Mouse (Mus musculus): ENCODE measurements around the gene Tmem131l. TPM values are rescaled to one million over a fixed set of nuclear protein-coding genes. Genes with fewer than 3 reads are reported as not detected.

The Tmem131l gene
- polyA plus RNA-seq, 1 experiment: 24.5 TPM

DNA sequence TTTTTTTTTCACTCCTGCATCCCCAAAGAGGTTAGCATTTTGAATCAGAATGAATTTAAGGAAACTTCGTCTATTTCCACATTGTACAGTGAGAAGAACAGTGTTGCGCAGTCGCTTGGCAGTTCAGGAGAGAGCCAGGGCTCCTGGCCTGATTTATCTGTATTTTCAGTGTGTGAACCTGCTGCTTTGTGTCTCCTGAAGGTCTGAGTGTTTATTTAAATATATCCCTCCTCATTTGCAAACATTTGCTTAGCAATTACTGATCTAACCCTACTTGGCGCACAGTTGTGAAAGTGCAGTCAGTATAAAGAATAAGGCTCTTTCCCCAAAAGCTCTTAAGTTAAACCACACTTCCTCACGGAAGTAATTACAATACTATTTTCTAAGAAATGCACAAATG, 129.3 kb downstream of the Tmem131l start:
- H3K4me1 ChIP-seq (ENCODE audit: control insufficient read depth, insufficient read depth, low read length): no peaks in the 10 kb centered on the region
- no peak overlapping the region for H3K4me3 ChIP-seq (replicated peaks; ENCODE audit: extremely low read depth, low read depth, low read length)
- WGBS: 72% methylated on average over 5 of the region's 5 CpGs
- TF ChIP-seq POLR2A (IDR thresholded peaks at IDR 0.05; ENCODE audit: borderline replicate concordance, extremely low read depth, low read depth, low read length) (no peak), CTCF (IDR thresholded peaks at IDR 0.05; ENCODE audit: insufficient read depth, low read length) (no peak)
- DNase-seq: no peak

DNA sequence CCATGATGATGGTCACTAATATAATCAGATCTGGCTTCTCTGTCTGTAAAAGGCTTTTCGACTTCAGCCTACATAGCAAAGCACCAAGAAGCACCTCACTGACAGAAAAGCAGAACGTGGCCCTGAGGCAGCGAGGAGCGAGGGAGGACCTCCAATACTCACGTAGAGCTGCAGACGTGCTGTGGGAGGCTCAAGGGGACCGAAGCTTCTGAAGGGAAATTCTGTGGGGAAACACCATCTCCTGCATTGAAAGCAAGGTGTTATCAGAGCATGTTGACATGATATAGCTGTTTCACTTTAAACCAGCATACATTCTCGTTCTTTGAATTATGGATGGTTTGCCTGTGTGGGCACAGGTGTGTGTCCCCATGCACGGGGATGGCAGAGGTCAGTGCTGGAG, 133.8 kb downstream of the Tmem131l start:
- no peak for DNase-seq
- WGBS: 98% methylated on average over 9 of the region's 9 CpGs
- H3K4me3 ChIP-seq (replicated peaks; ENCODE audit: extremely low read depth, low read depth, low read length): no peak overlapping the region
- H3K4me1 ChIP-seq (ENCODE audit: control insufficient read depth, insufficient read depth, low read length): no peaks in the 10 kb centered on the region
- no peak for TF ChIP-seq CTCF (IDR thresholded peaks at IDR 0.05; ENCODE audit: insufficient read depth, low read length)
- no peak for TF ChIP-seq POLR2A (IDR thresholded peaks at IDR 0.05; ENCODE audit: borderline replicate concordance, extremely low read depth, low read depth, low read length)

DNA sequence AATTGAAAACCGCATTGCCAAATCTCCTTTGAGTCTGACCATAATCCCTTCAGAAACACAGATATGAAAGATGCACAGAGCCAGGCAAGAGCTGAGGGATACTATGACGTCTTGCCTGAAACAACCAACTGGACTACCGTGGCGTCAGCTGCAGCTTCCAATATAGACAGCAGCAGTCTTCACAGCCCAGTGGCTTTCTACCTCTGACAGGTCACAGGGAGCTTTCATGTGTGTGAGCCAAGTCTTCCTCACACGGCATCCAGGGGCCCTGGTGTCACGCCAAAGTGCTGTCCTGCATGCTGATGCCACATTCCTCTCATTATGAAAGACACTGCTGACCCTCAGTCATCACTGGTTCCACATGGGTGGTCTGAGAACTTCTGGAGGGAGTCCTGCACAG, 134.8 kb downstream of the Tmem131l start:
- DNase-seq: no peak
- H3K4me1 ChIP-seq (ENCODE audit: control insufficient read depth, insufficient read depth, low read length): no peaks in the 10 kb centered on the region
- WGBS: 75% methylated on average over 6 of the region's 6 CpGs
- no peak overlapping the region for H3K4me3 ChIP-seq (replicated peaks; ENCODE audit: extremely low read depth, low read depth, low read length)
- TF ChIP-seq CTCF (IDR thresholded peaks at IDR 0.05; ENCODE audit: insufficient read depth, low read length) (no peak), POLR2A (IDR thresholded peaks at IDR 0.05; ENCODE audit: borderline replicate concordance, extremely low read depth, low read depth, low read length) (no peak)

DNA sequence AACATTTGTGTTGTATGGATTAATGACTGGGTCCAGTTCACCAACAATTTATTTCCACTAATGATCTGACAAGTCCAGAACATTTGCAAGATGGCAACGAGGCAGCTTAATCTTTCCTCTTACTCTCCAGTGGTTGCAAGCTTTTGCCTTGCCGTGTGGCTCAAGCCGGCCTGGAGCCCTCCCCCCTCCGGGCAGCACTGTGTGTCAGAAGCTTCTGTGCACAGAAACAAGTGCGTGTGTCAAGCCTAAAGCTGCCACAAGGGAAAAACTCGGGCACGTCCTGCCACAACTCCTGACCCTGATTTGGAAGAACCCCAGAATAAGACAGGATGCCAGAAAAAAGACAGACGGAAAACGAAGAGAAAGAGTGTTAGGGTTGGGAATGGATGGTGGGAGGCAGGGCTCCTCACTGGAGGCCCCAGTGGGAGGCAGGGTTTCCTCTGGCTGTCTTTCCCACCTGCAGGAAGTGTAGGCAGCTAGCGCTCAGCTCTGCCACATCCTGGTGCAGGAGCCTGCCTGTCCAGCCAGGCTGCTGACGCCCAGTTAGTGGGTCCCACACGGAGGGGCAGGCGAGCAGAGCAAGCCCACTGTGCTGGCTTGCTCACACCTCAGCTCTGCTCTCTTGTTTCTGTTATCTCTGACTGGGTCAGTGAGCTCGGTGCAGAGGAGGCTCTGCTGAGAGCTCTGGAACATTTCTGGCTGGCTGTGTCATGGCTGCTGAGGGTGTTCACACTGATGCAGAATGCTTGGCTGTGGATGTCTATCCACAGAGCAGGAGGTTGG, 135.6 kb downstream of the Tmem131l start:
- Histone ChIP-seq H3K4me1 (ENCODE audit: control insufficient read depth, insufficient read depth, low read length) (no peaks in the 10 kb centered on the region), H3K4me3 (replicated peaks; ENCODE audit: extremely low read depth, low read depth, low read length) (no peak overlapping the region)
- DNase-seq: no peak
- 69% methylated on average over 14 of the region's 14 CpGs for WGBS
- TF ChIP-seq POLR2A (IDR thresholded peaks at IDR 0.05; ENCODE audit: borderline replicate concordance, extremely low read depth, low read depth, low read length) (no peak), CTCF (IDR thresholded peaks at IDR 0.05; ENCODE audit: insufficient read depth, low read length) (no peak)

DNA sequence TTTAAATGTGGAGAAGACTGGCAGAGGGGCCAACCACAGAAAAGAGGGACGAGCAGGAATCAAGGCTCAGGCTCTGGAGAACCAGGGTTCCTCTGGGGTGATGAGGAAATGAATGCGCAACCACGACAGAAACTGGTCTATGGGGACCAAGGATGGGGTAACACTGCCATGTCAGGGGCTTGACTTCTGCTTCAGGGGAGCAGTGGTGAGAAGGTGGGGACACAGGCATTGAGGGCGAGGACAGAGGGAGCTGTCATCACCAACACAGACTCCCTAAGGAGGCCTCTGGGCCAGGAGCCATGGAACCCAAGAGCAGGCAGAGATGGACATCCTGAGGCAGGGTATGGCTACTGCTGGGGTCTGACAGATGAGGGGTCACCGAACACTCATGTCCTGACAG, 137.0 kb downstream of the Tmem131l start:
- WGBS: 90% methylated on average over 5 of the region's 5 CpGs
- no peak for TF ChIP-seq CTCF (IDR thresholded peaks at IDR 0.05; ENCODE audit: insufficient read depth, low read length)
- TF ChIP-seq POLR2A (IDR thresholded peaks at IDR 0.05; ENCODE audit: borderline replicate concordance, extremely low read depth, low read depth, low read length): no peak
- H3K4me3 ChIP-seq (replicated peaks; ENCODE audit: extremely low read depth, low read depth, low read length): no peak overlapping the region
- DNase-seq: no peak
- no peaks in the 10 kb centered on the region for H3K4me1 ChIP-seq (ENCODE audit: control insufficient read depth, insufficient read depth, low read length)

DNA sequence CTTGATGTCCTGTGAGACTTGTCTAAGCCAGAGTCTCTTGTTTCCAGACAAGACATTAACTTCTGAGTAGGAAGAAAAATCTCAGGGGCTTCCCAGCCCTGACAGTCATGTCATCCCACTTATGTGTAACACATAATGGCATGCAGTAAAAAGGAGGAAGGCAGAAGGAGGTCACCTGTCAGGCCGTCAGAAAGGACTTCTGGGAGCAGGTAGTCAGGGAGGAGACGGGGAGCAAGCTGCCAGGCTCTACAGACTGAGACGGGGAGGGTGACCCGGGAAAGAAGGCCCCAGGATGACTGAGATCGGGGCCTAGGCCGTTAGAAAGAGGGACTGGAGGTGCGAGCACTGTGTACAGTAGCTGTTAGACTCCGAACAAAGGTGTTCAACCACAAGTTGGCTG, 137.5 kb downstream of the Tmem131l start:
- DNase-seq: no peak
- 94% methylated on average over 8 of the region's 8 CpGs for WGBS
- Histone ChIP-seq H3K4me3 (replicated peaks; ENCODE audit: extremely low read depth, low read depth, low read length) (no peak overlapping the region), H3K4me1 (ENCODE audit: control insufficient read depth, insufficient read depth, low read length) (no peaks in the 10 kb centered on the region)
- TF ChIP-seq POLR2A (IDR thresholded peaks at IDR 0.05; ENCODE audit: borderline replicate concordance, extremely low read depth, low read depth, low read length) (no peak), CTCF (IDR thresholded peaks at IDR 0.05; ENCODE audit: insufficient read depth, low read length) (no peak)

DNA sequence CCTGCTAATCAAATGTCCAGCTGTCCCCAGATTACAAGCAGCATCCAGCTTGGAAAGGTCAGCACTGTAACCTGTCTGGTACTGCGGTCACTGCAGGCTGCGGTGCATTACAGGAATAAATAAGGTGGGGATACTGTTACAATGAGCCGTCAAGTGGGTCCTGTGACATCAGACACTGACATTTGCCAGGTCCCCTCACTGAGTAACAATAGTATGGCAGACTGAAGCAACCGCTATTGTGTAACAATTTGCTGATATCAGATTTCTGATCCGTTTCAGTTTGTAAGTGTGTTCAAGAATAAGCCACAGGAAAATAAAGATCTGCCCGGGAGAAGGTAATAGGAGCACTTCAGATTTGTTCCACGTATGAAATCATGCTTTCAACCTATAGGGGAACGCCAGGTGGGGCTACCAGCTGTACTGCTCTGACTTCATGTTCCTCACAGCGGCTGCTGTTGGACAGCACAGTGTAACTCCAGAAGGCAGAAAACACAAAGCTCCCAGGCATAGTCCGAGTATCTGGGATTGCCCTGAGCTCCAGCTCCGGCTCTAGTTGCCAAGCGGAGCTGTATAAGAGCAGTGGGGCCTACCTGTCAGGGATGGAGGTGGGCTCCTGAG, 139.1 kb downstream of the Tmem131l start:
- H3K4me1 ChIP-seq (ENCODE audit: control insufficient read depth, insufficient read depth, low read length): no peaks in the 10 kb centered on the region
- DNase-seq: no peak
- WGBS: 86% methylated on average over 12 of the region's 12 CpGs
- TF ChIP-seq POLR2A (IDR thresholded peaks at IDR 0.05; ENCODE audit: borderline replicate concordance, extremely low read depth, low read depth, low read length) (no peak), CTCF (IDR thresholded peaks at IDR 0.05; ENCODE audit: insufficient read depth, low read length) (no peak)
- no peak overlapping the region for H3K4me3 ChIP-seq (replicated peaks; ENCODE audit: extremely low read depth, low read depth, low read length)

DNA sequence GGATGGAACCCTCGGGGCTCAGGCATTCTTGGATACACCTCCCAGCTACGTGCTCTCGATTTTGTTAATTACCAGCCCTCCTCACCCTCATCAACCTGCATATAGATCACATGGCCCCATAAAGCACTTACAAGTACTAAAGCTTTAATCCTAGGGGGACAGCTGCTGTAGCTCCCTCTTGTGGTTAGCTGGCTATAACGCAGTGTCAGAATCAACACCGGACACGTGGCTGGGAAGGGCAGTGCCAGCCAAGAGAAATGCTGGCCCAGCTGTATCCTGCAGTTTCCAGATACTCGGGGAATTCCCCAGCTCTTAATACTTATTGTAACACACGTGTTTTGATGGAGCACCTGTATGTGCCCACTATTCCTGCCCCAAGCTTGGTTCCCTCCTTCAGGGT, 140.4 kb downstream of the Tmem131l start:
- H3K4me3 ChIP-seq (replicated peaks; ENCODE audit: extremely low read depth, low read depth, low read length): no peak overlapping the region
- TF ChIP-seq POLR2A (IDR thresholded peaks at IDR 0.05; ENCODE audit: borderline replicate concordance, extremely low read depth, low read depth, low read length) (no peak), CTCF (IDR thresholded peaks at IDR 0.05; ENCODE audit: insufficient read depth, low read length) (peak; percentile 74)
- no peaks in the 10 kb centered on the region for H3K4me1 ChIP-seq (ENCODE audit: control insufficient read depth, insufficient read depth, low read length)
- peak; percentile 40 for DNase-seq
- WGBS: 37% methylated on average over 8 of the region's 8 CpGs

DNA sequence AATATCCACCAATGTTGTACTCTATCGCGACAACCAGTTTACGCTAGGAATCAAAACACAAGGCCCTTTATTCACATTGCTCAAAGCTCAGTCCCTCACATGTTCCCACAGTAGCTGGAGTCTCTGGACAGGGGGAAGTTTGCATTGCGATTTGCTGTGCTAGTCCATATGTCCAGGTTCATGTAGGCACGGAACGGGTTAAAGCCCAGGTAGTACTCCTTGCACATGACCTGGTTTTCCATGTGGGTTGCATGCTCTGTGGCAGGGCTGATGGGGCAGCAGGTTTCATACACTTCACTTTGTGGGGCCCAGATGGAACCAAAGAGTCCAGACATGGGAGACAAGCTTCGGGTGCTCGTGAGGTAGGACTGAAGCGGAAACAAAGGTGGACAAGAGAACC, 141.7 kb downstream of the Tmem131l start:
- 94% methylated on average over 9 of the region's 9 CpGs for WGBS
- H3K4me1 ChIP-seq (ENCODE audit: control insufficient read depth, insufficient read depth, low read length): no peaks in the 10 kb centered on the region
- no peak overlapping the region for H3K4me3 ChIP-seq (replicated peaks; ENCODE audit: extremely low read depth, low read depth, low read length)
- TF ChIP-seq POLR2A (IDR thresholded peaks at IDR 0.05; ENCODE audit: borderline replicate concordance, extremely low read depth, low read depth, low read length): no peak
- TF ChIP-seq CTCF (IDR thresholded peaks at IDR 0.05; ENCODE audit: insufficient read depth, low read length): no peak
- DNase-seq: no peak

DNA sequence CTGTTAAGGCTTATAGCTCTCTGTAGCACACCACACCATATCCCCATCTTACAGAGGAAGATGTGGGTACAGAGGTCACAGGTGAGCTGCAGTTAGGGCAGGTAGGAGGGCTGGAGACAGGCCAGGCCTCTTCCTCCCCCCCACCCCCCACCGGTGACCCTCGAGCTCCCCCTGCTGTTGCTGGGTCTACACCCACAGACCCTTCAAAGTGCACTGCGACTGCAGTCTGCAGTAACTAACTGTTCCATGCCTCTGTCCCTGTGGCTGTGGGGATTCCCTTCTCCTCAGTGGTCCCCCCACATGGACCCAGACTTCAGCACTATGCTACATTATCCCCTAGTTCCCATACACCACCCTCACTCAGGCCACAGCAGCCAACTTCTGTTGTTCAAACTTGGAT, 144.2 kb downstream of the Tmem131l start:
- H3K4me3 ChIP-seq (replicated peaks; ENCODE audit: extremely low read depth, low read depth, low read length): no peak overlapping the region
- TF ChIP-seq POLR2A (IDR thresholded peaks at IDR 0.05; ENCODE audit: borderline replicate concordance, extremely low read depth, low read depth, low read length) (no peak), CTCF (IDR thresholded peaks at IDR 0.05; ENCODE audit: insufficient read depth, low read length) (0 out of 2 replicates have a peak, but pooled peaks have one; percentile 25)
- H3K4me1 ChIP-seq (ENCODE audit: control insufficient read depth, insufficient read depth, low read length): no peaks in the 10 kb centered on the region
- no peak for DNase-seq
- WGBS: 53% methylated on average over 3 of the region's 3 CpGs

All from lung, adult 2 months (tissue).